Mouse (Mus musculus): Measurements from ENCODE around the gene Got1.

DNA sequence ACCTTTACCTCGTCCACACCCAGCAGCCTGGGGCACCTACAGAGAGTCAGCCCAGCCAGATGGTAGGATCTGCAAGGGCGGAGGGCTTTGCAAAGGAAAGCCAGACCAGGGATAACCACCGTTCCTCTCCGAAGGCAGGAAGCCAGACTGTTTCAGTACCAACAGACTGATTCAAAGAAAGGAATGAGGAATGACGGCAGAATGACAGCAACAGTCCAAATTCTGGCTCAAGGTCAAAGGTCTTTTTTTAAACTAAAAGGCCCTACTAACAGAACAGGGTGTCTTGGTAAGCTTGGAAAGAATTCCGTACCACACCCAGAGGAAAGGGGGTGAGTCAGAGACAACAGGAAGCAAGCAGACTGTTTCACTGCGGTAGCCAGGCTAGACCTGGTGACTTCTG lies 25.5 kb downstream of the Got1 start:
- TF ChIP-seq TAL1 (IDR thresholded peaks at IDR 0.05; ENCODE audit: low read length) (no peak), GATA1 (IDR thresholded peaks at IDR 0.05; ENCODE audit: low read length) (no peak)
